Mouse (Mus musculus) left cerebral cortex, adult 2 months (tissue): ENCODE data around the gene Olfr1500. TPM values are rescaled to one million over a fixed set of nuclear protein-coding genes. Genes with fewer than 3 reads are reported as not detected.
"Not testable (repeated sequence)": the region's sequence is repeated elsewhere in the genome, so short reads cannot be mapped to it uniquely, and the experiment has no call there.

Experiments
- DNase-seq, 2 experiments: peaks; one replicate each; pipeline ENCODE4 v3.0.0; 2021 to 2022; ENCODE audit warnings: low spot score in 2 of 2, mixed read lengths in 1 of 2; ENCODE audit errors: extremely low spot score in 1 of 2
- H3K27ac ChIP-seq: fragments of 200-600 bp; 2 replicates; pipeline ENCODE4 v1.8.1; 2022
- H3K4me3 ChIP-seq: fragments of 200-600 bp; 2 replicates; pipeline ENCODE4 v1.8.1; 2022
- CTCF ChIP-seq: fragments of 200-600 bp; IDR thresholded peaks from 2 replicates; pipeline ENCODE4 v1.8.1; 2022; ENCODE audit warnings: antibody characterized with exemption, mild to moderate bottlenecking, moderate library complexity
- intact Hi-C: fragments of 180-260 bp; cut with DNase I; formaldehyde crosslinking; loops from one replicate; pipeline ENCODE4 v1.15.1; 2025
- long read RNA-seq, 2 experiments: library from polyadenylated mRNA; stranded (forward); transcript quantifications; one replicate each; pipeline ENCODE4 v2.0.0; 2021; ENCODE audit warnings: borderline mapping rate in 2 of 2
- total RNA-seq, 2 experiments: library from RNA; stranded (reverse); gene quantifications; 2 replicates each; pipeline ENCODE4 v1.2.3; 2021

Gene Olfr1500
- not detected for total RNA-seq
- long read RNA-seq, experiment 1: 0 reads
- long read RNA-seq, experiment 2: 0 reads

GRCm38 (mm10) chr19:13830388-13830787, at the start of gene Olfr1500:
Gene Olfr1500 (minus strand): TSS chr19:13830488.
- intact Hi-C loops: no loop called here
- no peak for DNase-seq
- Histone ChIP-seq H3K27ac (no peak within 1 kb of the TSS), H3K4me3 (no peak within 1 kb of the TSS)
- no peak for TF ChIP-seq CTCF

GRCm38 (mm10) chr19:13861495-13861894, 31.2 kb upstream of the Olfr1500 start, which contains the start of gene Olfr1502:
Gene Olfr1502 (plus strand): TSS chr19:13861795.
- Histone ChIP-seq H3K4me3 (no peak within 1 kb of the TSS), H3K27ac (no peak within 1 kb of the TSS)
- DNase-seq: no peak
- intact Hi-C loops: no loop called here
- no peak for TF ChIP-seq CTCF

GRCm38 (mm10) chr19:13850592-13850991, 20.3 kb upstream of the Olfr1500 start, which contains the start of gene Olfr1501:
Gene Olfr1501 (minus strand): TSS chr19:13850692.
- H3K4me3 ChIP-seq, DNase-seq, intact Hi-C loops, H3K27ac ChIP-seq: not testable (repeated sequence)

- no peak for TF ChIP-seq CTCF
- intact Hi-C loops: no loop called here
- no peak for DNase-seq
- Histone ChIP-seq H3K27ac (no peak overlapping the region), H3K4me3 (no peak overlapping the region)
Measured at GRCm38 (mm10) chr19:13828447-13828846, 1.8 kb downstream of the Olfr1500 start.

GRCm38 (mm10) chr19:13820847-13821246, 9.4 kb downstream of the Olfr1500 start:
- DNase-seq: no peak
- no peak for TF ChIP-seq CTCF
- intact Hi-C loops: no loop called here
- no peak overlapping the region for H3K4me3 ChIP-seq
- no peak overlapping the region for H3K27ac ChIP-seq

- intact Hi-C loops: loop anchor here (2.0 kb wide), 1 partner anchor 1301 kb away; no protein-coding TSS in a partner anchor
- H3K4me3 ChIP-seq: no peak within 1 kb of the TSS
- H3K27ac ChIP-seq: no peak within 1 kb of the TSS
- no peak for TF ChIP-seq CTCF
- DNase-seq: no peak
Measured at GRCm38 (mm10) chr19:13819347-13819746, 10.9 kb downstream of the Olfr1500 start, which contains the start of gene Olfr1499. Gene Olfr1499 (minus strand): TSS chr19:13819447.

GRCm38 (mm10) chr19:13818827-13819226, 11.5 kb downstream of the Olfr1500 start:
- Histone ChIP-seq H3K27ac (no peak overlapping the region), H3K4me3 (no peak overlapping the region)
- no peak for DNase-seq
- intact Hi-C loops: loop anchor here (2.0 kb wide), 1 partner anchor 1300 kb away; no protein-coding TSS in a partner anchor
- TF ChIP-seq CTCF: peak; percentile 70

GRCm38 (mm10) chr19:13812823-13813222, 17.5 kb downstream of the Olfr1500 start:
- intact Hi-C loops: no loop called here
- TF ChIP-seq CTCF: peak; percentile 30
- no peak overlapping the region for H3K27ac ChIP-seq
- no peak for DNase-seq
- H3K4me3 ChIP-seq: no peak overlapping the region

- H3K4me3 ChIP-seq, DNase-seq, H3K27ac ChIP-seq, intact Hi-C loops: not testable (repeated sequence)
Measured at GRCm38 (mm10) chr19:13805486-13805885, 24.8 kb downstream of the Olfr1500 start.

- no peak for TF ChIP-seq CTCF
- Histone ChIP-seq H3K4me3 (no peak within 1 kb of the TSS), H3K27ac (no peak within 1 kb of the TSS)
- intact Hi-C loops: no loop called here
- DNase-seq: no peak
Measured at GRCm38 (mm10) chr19:13798102-13798501, 32.2 kb downstream of the Olfr1500 start, which contains the start of gene Olfr1497. Gene Olfr1497 (minus strand): TSS chr19:13798202.

- no peak for TF ChIP-seq CTCF
- H3K27ac ChIP-seq: no peak within 1 kb of the TSS
- intact Hi-C loops: no loop called here
- H3K4me3 ChIP-seq: no peak within 1 kb of the TSS
- no peak for DNase-seq
Measured at GRCm38 (mm10) chr19:13777578-13777977, 52.7 kb downstream of the Olfr1500 start, which contains the start of gene Olfr1496. Gene Olfr1496 (plus strand): TSS chr19:13777878.

Other genes with a start within 250 kb of the Olfr1500 start
- not detected for gene Olfr1484, start 247.0 kb downstream of the Olfr1500 start, total RNA-seq
- not detected for gene Olfr1487, start 213.1 kb downstream of the Olfr1500 start, total RNA-seq
- gene Olfr1489, start 198.9 kb downstream of the Olfr1500 start, total RNA-seq: not detected
- gene Olfr1490, start 179.4 kb downstream of the Olfr1500 start, total RNA-seq: not detected
- not detected for gene Olfr1491, start 133.2 kb downstream of the Olfr1500 start, total RNA-seq
- gene Olfr1493-ps1, start 107.2 kb downstream of the Olfr1500 start, total RNA-seq: not detected
- gene Olfr1494, start 90.8 kb downstream of the Olfr1500 start, total RNA-seq: not detected
- not detected for gene Olfr1495, start 65.9 kb downstream of the Olfr1500 start, total RNA-seq
- not detected for gene Olfr1496, start 52.6 kb downstream of the Olfr1500 start, total RNA-seq
- not detected for gene Olfr1497, start 32.3 kb downstream of the Olfr1500 start, total RNA-seq
- not detected for gene Olfr1499, start 11.0 kb downstream of the Olfr1500 start, total RNA-seq
- gene Olfr1501, start 20.2 kb upstream of the Olfr1500 start, total RNA-seq: not detected
- gene Olfr1502, start 31.3 kb upstream of the Olfr1500 start, total RNA-seq: not detected
- gene Olfr1504, start 67.4 kb upstream of the Olfr1500 start, total RNA-seq: not detected
- not detected for gene Olfr1505, start 83.0 kb upstream of the Olfr1500 start, total RNA-seq